Mouse (Mus musculus): ENCODE data around the gene Gdf15. TPM values are rescaled to one million over a fixed set of nuclear protein-coding genes. Genes with fewer than 3 reads are reported as not detected.

Gdf15 gene
- total RNA-seq, 1 experiment from 2014 or later = not detected

DNA sequence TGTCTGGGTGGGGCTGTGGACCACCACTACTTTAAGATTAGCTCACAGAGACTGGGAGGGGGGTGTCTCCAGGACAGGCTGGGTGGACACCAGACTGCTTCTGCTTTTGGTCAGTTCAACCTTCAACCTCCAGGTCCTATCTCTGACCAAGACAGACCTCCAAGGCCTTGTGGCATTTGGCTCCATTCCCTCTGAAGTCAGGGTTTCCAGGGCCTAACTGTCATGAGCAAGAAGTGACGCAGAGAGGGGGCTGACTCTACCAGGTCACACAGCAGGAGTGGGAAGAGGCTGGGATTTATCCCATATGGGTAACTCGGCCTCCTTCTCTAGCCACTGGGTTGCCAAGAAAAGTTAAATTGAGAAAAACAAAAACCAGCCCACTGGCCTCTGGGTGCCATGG lies 25.5 kb upstream of the Gdf15 start:
- ATAC-seq (replicated peaks; ENCODE audit: low read depth, poor library complexity, severe bottlenecking) = no peak

DNA sequence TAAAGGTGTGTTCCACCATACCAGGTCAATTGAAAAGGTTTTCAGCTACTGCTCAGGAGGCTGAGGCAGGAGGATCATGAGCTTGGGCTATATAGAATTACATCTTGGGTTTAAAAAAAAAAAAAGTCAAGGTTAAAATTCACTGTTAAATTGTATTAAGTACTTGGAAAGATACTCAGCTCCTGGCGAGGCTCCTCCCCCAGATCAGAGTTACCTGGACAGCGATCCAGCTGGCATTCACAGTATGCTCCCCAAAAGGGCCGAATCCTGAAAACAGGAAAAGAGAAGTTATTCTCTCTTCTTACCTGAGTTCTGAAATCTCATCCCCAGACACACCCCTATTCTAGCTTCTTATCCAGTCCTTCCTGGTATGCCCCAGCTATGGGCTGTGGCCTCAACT lies 25.0 kb upstream of the Gdf15 start:
- no peak for ATAC-seq (replicated peaks; ENCODE audit: low read depth, poor library complexity, severe bottlenecking)

DNA sequence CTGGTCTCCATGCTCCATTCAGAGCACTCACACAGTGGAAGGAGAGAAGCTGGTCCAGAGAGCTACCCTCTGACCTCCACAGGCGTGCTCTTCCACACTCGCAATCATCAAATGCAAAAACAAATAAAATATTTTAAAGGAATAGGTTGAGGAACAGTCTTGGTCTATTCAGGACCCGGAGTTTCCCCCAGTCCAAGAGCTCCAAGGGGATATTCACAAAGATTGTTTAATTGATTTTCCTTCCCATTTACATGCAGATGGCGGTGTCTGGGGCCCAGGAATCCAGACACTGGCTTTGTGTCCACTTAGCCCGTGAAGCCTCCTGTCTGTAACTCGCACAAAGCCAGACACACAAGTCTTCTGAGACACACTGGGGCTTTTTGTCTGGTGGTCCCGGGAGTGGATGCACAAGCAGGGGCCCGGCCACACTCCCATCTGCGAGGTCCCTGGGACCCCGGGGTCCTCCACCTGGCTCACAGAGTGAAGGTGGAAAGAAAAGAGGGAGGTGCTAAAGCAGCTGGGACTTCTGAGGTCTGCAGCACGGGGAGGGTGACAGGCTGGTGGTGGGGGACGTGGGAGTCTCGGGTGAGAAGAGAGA lies 24.0 kb upstream of the Gdf15 start:
- no peak for ATAC-seq (replicated peaks; ENCODE audit: low read depth, poor library complexity, severe bottlenecking)

DNA sequence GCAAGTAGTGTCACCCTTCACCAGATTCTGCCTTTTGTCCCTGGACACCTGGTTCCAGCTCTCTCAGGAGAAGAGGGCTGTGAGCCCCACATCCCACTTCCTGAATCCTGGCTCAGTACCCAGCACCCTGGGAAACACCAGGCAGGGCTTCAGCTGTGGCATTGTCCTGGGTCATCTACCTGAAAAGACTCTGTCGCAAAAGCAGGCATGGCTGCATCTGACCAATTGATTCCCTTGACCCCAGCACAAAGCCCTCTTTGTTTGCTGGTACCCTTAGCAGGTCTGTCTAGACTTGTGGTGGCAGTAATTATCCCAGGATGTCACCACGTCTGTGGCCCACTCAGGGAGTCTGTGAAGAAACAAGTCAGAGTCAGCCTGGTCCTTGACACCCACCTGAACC lies 23.2 kb upstream of the Gdf15 start:
- no peak for ATAC-seq (replicated peaks; ENCODE audit: low read depth, poor library complexity, severe bottlenecking)

DNA sequence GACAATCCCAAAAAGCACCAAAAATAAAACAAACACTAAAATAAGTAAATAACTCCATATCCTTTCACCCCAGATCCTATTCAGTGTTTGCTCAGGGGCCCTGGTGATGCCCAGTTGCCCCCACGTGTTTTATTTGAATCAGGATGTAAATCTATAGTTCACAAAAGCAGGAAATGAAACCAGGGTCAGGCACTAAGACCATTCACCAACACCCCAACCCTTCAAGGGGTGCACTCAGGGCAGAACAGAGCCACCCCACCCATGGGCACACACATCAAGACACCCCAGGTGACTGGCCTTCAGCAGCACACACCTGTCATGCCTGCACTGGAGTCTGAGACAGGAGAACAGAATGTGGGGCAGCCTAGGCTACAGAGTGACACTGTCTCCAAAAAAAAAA lies 21.9 kb upstream of the Gdf15 start:
- ATAC-seq (replicated peaks; ENCODE audit: low read depth, poor library complexity, severe bottlenecking) = no peak

DNA sequence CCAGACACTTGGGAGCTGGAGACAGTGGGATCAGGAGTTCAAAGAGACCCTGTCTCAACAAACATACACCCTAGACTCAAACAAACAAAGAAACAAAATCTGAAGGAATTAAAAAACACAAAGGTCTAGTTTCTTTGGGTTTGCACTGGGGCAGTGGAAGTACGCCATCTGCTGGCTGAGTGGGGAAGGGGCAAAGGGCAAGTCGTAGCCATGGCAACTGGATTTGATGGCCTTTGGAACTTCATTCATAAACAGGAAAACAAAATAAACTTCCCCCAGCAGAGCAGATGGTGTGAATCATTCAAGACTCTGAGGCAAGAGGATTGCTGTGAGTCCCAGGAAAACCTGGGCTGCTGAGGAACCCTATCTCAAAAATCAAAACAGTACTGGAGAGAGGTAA lies 21.0 kb upstream of the Gdf15 start:
- ATAC-seq (replicated peaks; ENCODE audit: low read depth, poor library complexity, severe bottlenecking) = peak; percentile 42

DNA sequence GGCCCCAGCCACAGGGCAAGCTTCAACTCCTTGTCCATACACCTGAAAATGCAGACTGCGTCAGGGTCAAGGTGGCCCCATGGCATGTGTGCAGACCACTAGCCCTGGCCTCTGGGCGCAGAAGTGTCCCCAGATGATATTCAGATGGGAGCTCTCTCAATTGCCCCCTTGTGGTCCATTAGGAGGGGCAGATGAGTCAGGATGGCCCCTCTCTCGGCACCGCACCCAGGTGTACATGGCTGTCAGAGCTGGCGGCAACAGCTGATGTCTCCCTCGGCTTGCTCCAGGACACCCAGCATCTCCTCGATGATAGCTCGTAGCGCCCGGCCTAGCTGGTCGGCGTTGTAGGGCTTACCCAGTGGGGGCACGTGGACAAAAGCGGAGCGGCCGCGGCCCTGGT lies 18.1 kb upstream of the Gdf15 start:
- no peak for ATAC-seq (replicated peaks; ENCODE audit: low read depth, poor library complexity, severe bottlenecking)

DNA sequence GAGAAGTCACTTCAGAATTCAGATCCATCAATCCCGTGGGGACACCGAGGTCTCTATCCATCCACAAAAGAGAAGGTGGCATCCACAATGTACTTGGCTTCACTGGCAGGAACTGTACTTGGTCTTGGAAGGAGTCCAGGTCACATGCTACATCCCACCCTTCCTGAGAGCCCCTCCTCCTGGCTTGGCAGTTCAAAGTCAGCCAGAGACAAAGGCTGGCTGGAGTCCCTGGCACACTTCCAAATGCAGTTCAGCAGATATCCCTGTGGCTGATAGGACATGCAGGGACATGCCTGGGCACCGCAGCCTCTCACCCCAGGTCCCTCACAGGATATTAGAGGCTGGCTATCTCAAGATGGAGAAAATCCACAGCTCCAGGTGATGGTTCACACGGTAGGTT lies 17.1 kb upstream of the Gdf15 start:
- ATAC-seq (replicated peaks; ENCODE audit: low read depth, poor library complexity, severe bottlenecking) = peak; percentile 69

DNA sequence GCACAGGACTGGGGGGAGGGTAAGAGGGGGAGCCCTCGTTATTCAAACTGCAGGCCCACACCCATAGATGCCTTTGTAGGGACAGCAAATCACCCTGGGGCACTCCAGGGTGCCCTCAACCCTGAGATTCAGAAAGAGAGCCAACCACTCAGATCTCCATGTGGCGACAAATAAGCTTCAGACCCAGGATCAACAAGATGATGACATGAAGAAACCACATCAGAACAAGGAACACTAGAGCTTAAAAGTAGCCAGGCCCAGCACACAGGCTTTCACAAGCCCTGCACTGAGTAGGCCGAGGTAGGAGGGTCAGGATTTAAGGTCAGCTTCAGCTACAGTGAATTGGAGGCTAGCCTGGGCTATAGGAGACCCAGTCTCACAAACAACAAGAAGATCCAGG lies 16.7 kb upstream of the Gdf15 start:
- no peak for ATAC-seq (replicated peaks; ENCODE audit: low read depth, poor library complexity, severe bottlenecking)

DNA sequence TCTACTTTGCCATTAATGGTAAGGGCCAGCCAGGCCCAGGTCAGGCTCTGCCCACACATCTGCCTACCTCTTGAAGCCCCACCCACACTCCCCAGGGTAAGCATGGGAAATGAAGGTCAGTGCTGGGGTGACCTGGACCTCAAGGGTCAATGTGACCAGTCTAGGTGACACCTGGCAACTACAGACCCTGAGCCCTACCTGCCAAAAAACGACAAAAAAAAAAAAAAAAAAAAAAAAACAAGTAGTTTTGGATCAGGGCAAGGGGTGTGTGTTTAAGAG lies 15.8 kb upstream of the Gdf15 start:
- no peak for ATAC-seq (replicated peaks; ENCODE audit: low read depth, poor library complexity, severe bottlenecking)

DNA sequence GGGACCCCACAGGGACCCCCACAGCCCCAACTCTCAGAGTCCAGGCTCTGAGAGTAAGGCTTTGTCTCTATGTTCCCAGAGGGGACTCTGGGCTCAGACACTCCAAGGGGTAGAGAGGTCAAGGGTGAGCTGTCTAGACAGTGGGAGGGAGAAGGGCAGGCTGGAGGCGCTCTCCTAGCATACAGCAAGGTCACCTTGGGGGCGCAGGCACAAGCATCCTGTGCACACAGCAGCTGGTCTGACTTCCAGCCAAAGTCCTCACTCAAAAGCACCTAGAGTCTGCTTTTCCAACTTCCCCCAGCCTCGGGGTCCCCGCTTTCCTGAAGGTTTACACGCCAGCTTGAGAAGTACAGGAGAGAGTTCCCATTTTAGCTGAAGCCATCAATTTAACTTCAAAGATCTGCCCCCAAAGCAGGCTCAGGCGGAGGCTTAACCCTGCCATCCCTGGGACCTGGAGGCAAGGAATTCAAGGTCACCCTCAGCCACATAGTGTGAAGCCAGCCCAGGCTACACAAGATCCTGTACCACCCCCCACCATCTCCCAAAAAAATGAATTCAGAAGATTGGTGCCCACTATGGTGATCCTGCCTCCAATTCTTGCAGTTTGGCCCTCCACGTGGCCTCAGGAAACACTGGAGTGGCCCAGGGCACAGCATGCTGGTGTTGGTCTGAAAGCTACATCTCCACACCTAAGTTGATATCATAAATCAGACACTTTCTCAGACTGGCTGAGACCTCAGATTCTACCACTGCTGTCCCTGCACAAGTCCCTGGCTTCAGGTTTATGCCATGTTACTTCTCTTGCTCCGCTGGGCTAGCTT lies 15.3 kb upstream of the Gdf15 start:
- no peak for ATAC-seq (replicated peaks; ENCODE audit: low read depth, poor library complexity, severe bottlenecking)

DNA sequence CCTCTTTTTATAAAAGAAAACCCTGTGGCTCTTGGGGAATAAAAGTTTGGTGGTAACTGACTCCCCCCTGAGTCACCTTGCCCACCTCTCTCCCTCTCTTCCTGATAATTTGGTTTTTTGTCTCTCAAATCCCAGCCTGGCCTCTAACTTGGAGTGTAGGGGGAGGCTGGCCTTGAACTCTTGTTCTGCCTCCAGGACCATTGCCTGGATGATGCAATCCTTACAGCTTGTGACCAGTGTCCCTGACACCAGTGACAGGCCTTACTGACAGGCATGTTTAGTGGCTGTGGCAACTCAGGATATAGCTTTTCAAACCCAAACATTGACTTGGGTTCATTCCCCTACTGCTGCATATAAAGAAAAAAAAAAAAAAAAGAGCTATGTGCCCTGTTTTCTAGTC lies 14.5 kb upstream of the Gdf15 start:
- ATAC-seq (replicated peaks; ENCODE audit: low read depth, poor library complexity, severe bottlenecking) = no peak

DNA sequence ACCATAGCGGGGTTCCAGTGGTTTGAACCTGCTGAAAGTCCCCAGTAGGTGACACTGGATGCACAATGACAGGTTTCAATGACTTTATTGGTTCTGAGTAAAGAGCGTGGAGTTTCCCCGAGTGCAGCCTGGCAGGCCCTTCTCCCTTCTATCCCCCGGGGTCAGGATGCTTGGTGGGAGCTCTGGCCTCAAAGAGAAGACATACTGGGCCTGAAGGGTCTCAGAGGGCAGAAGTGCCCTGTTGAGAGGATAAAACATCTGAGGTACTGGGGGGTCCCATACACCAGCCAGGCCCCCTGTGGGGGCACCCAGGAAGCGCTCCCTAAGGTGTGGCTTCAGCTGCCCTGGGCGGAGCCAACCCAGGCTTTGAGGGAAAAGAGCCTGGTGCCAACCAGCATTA lies 14.1 kb upstream of the Gdf15 start:
- no peak for ATAC-seq (replicated peaks; ENCODE audit: low read depth, poor library complexity, severe bottlenecking)

DNA sequence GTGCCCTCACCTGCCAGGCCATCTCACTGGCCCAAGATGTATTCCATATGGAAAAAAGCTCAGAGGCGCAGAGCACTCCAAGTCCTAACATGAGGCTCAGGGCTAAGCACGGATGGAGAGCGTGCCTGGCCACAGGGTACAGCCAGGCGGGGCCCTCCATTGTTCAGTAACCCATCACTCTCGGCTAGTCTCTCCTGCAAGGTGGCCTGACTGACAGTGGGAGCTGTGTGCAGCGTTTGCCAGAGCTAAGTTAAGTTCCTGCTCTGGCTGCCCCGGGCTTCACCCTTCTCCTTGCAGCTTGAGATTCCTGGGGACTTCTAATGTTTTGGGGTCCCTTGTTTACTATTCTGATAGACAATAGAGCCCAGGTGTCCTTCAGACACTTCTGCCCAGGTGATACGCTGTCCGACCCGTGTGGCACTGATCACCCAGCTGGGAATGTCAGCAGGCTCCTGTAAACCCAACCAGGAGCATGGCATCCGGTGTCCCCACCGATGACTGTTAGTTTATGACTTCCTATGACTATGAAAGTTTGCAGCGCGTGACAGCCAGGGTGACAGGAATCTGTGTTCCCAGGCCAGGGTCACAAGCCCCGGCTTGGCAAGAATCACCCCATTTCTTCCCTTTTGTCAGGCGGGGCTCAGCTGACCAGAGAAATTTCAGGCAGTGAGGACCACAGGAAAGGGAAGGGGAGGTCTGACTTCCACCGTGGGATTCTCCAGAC lies 13.4 kb upstream of the Gdf15 start:
- ATAC-seq (replicated peaks; ENCODE audit: low read depth, poor library complexity, severe bottlenecking) = 0 out of 2 replicates have a peak, but pooled peaks have one; percentile 9

DNA sequence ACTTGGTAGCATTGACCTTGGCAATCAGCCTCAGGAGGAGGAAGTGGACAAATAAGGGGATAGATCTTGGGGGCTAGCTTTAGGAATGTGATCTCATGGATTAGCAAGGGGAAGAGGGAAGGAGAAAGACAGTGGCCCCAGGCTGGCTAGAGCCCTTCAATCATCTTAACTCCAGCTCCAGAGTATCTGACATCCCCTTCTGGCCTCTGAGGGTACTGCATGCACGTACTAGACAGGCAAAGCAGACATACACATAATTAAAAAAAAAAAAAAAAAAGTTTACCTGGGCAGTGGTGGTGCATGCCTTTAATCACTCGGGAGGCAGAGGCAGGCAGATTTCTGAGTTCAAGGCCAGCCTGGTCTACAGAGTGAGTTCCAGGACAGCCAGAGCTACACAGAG lies 11.8 kb upstream of the Gdf15 start:
- ATAC-seq (replicated peaks; ENCODE audit: low read depth, poor library complexity, severe bottlenecking) = peak; percentile 42; the same call in 1 of the 2 replicates

DNA sequence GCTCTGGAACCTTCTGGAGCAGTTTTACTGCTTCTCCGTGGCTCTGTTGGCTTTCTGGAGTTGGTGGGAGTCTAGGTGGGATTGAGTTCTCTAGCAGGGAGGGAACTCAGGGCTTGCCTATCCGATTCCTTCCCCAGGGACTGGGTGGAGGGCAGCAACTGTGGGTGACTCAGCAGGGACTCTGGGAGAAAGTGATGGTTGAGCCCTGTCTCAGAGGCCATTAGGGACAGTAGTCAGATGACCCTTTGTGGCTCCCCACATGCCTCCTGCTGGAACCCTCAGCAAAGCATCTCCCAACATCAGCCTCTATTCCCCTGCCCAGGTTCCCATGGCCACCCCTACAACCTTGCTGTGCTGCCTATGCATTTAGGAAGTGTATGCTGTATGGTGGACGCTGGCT lies 10.8 kb upstream of the Gdf15 start:
- no peak for ATAC-seq (replicated peaks; ENCODE audit: low read depth, poor library complexity, severe bottlenecking)

DNA sequence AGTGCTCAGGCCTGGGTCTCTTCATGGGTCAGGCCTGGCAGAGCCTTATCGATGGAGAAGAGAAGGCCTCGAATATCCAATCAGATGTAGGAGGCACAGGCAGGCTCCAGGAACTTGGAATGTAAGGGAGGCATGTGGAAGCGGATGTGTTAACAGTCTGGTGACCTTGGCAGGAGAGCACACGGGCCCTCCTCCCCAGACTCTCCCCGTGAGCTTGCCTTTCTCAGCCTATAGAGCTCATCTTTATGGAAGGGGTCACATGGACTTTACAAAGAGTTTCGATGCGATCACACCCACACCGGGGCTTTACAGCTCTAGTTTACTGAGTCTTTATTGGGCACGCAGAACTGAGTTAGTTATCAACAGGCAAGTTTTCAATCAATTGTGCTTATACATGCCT lies 6.5 kb upstream of the Gdf15 start:
- no peak for ATAC-seq (replicated peaks; ENCODE audit: low read depth, poor library complexity, severe bottlenecking)

DNA sequence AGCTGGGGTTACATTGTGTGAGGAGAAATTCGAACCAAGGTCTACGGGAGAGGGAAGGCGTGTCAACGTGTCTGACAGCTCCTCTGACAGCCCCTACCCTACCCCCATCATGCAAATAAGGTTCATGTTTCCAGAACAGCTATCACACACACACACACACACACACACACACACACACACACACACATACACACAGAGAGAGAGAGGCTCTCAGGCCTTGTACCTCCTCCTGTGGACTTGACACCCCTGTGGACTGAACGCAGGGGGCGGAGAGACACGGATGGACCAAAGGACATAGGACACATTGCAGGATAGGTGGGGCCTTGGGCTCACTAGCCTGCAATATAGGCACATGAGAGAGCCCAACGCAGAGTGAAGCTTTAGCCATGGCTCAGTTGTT lies 4.6 kb upstream of the Gdf15 start:
- no peak for ATAC-seq (replicated peaks; ENCODE audit: low read depth, poor library complexity, severe bottlenecking)

DNA sequence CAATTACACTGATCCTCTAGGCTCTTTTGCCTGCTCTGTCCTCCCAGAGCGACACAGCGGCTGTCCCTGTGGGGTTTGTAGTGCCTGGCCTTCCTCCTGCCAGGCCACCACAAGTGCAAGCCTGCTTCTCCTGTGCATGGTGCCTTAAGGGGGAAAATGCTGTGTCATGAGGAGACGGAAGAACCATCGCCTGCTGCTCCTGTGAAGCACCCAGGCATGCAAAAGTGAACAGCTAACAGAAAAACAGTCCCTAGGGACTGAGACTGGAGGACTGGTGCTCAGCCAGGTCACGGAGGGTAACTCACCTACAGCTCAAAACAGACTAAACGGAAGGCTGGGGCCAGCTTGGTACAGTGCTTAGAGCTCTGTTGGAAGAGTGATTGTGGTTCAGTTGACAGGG lies 3.3 kb upstream of the Gdf15 start:
- ATAC-seq (replicated peaks; ENCODE audit: low read depth, poor library complexity, severe bottlenecking) = peak; percentile 51

DNA sequence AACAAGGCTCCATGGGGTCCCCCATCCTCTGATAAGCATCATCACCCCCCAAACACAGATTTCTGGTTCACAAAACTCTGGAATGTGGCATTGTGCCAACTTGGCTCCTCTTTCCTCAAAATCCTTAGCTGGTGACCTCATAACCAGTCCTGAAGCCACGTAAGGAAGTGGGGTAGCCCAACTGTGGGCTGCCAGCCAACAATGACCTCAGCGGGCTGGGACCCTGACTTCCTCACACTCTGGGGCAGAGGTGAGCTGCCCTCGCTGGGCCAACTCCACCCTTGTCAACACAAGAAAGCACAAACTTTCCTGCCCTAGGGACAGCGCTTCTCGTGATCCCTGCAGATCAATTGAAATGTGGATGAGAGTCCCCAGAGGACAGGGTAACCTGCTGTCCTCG lies 1.8 kb upstream of the Gdf15 start:
- ATAC-seq (replicated peaks; ENCODE audit: low read depth, poor library complexity, severe bottlenecking) = no peak

DNA sequence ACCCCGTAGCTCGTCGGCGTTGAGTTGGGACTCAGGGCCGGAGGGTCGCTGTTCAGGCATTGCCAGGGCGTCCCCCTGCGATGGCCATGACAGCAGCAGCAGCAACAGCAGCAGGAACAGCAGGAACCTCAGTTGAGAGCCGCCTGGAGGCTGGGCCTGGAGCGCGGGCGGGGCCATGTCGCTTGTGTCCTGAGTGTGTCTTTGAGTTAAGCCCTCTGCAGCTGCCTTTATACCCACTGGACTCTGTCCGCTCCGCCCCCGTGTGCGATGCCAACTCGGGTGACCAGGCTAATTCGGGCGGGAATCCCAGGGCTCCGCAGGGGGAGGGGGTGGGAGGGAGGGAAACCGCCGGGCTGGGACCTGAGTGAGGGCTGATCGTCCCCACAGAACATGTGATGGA lies 820 bp downstream of the Gdf15 start:
- no peak for ATAC-seq (replicated peaks; ENCODE audit: low read depth, poor library complexity, severe bottlenecking)

All from common myeloid progenitor, adult 5-6 weeks (primary cell).